Mouse (Mus musculus) left cerebral cortex, adult 2 months (tissue): ENCODE results near the gene Rfx4. TPM values are rescaled to one million over a fixed set of nuclear protein-coding genes. Genes with fewer than 3 reads are reported as not detected.

ENCODE experiments used
- DNase-seq, 2 experiments: peaks; one replicate each; pipeline ENCODE4 v3.0.0; 2021 to 2022; ENCODE audit warnings: low spot score in 2 of 2, mixed read lengths in 1 of 2; ENCODE audit errors: extremely low spot score in 1 of 2
- H3K27ac ChIP-seq: fragments of 200-600 bp; 2 replicates; pipeline ENCODE4 v1.8.1; 2022
- H3K4me3 ChIP-seq: fragments of 200-600 bp; 2 replicates; pipeline ENCODE4 v1.8.1; 2022
- CTCF ChIP-seq: fragments of 200-600 bp; IDR thresholded peaks from 2 replicates; pipeline ENCODE4 v1.8.1; 2022; ENCODE audit warnings: antibody characterized with exemption, mild to moderate bottlenecking, moderate library complexity
- intact Hi-C: fragments of 180-260 bp; cut with DNase I; formaldehyde crosslinking; loops from one replicate; pipeline ENCODE4 v1.15.1; 2025
- long read RNA-seq, 2 experiments: library from polyadenylated mRNA; stranded (forward); transcript quantifications; one replicate each; pipeline ENCODE4 v2.0.0; 2021; ENCODE audit warnings: borderline mapping rate in 2 of 2
- total RNA-seq, 2 experiments: library from RNA; stranded (reverse); gene quantifications; 2 replicates each; pipeline ENCODE4 v1.2.3; 2021

The Rfx4 gene
- total RNA-seq, result 10 to 100 TPM; 10.3 to 13.4 TPM
- long read RNA-seq, experiment 1, transcript Rfx4-202 (18 exons, 3,534 nt), result major isoform, 13 of 21 reads
- long read RNA-seq, experiment 1, partial matches to known transcripts, result 1 of 21 reads
- long read RNA-seq, experiment 1, other reads (novel, unspliced or antisense), result 7 of 21 reads
- long read RNA-seq, experiment 2, transcript Rfx4-202 (18 exons, 3,534 nt), result major isoform, 9 of 14 reads
- long read RNA-seq, experiment 2, partial matches to known transcripts, result 2 of 14 reads
- long read RNA-seq, experiment 2, other reads (novel, unspliced or antisense), result 3 of 14 reads

DNA sequence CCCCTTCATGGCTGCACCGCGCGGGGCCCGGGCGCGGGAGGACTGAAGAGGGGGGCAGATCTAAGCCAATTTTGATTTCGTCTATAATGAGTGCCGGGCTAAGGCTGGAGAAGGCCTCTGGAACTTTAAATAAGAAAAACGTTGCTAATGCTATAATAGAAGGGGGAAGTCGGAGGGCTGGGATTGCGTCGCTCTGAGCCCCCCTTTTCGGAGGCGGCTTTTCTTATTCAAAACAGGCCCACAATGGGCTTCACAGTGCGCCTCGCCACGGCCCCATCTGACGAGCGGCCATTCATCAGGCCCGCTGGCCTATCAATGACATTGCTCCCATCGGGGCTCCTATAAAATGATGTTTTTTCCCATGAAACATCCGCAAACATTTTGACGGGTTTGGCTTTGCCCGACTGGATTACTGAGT, at the start of gene Rfx4:
TSS of gene Rfx4 (plus strand) at position 277 of the 418 bp plus-strand sequence.
- no peak for TF ChIP-seq CTCF
- Histone ChIP-seq H3K27ac (peak within 1 kb of the TSS; percentile 59), H3K4me3 (peak within 1 kb of the TSS; percentile 40)
- intact Hi-C loops, result loop anchor here (5.0 kb wide), 1 partner anchor 97 kb away; no protein-coding TSS in a partner anchor
- no peak for DNase-seq

- no peak for TF ChIP-seq CTCF
- intact Hi-C loops, result loop anchor here (5.0 kb wide), 1 partner anchor 281 kb away; no protein-coding TSS in a partner anchor
- no peak overlapping the region for H3K4me3 ChIP-seq
- no peak overlapping the region for H3K27ac ChIP-seq
- DNase-seq, result no peak
These were observed 49.3 kb upstream of the Rfx4 start for GRCm38 (mm10) chr10:84706543-84706942.

DNA sequence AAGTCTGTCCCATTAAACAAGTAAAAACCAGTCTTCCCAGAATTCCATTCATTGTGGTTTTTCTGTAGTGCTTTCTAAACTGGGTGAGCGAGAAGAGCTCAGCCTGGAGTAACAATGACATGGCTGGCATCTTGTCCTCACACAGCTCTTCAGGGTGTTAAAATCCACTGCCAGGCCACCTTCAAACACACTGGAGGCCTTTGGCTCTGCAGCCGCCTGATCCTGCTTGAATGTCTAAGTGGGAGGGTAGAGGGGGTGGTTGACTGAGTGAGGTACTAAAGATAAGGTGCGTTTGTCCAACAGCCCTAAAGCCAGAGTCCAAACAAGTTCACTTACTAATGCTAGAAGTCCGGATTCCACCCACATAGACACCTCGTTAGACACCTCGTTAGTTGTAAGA, 48.6 kb upstream of the Rfx4 start:
- intact Hi-C loops, result loop anchor here (5.0 kb wide), 1 partner anchor 280 kb away; no protein-coding TSS in a partner anchor
- no peak for DNase-seq
- no peak for TF ChIP-seq CTCF
- Histone ChIP-seq H3K27ac (no peak overlapping the region), H3K4me3 (no peak overlapping the region)

- no peak overlapping the region for H3K27ac ChIP-seq
- no peak for TF ChIP-seq CTCF
- no peak overlapping the region for H3K4me3 ChIP-seq
- intact Hi-C loops, result loop anchor here (5.0 kb wide), 1 partner anchor 279 kb away; no protein-coding TSS in a partner anchor
- no peak for DNase-seq
These were observed 47.9 kb upstream of the Rfx4 start for GRCm38 (mm10) chr10:84707752-84708530.

DNA sequence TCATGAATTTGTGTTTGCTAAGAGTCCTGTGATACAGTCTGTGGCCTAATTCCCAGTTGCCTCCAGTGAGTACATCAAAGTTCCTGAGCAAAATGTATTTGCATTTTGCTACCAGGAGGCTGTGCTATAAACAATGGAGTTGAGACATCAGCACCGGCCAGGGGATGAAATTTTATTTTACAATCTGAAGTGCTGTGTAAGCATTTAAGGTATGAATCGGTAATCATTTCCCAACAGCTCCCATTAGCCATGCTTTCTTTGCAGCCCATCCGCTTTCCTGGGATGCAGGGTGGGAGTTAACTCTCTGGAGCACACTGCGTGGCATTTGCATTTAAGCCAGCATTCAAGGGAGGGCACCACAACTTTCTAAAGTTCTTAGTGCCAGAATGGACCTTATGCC, 45.7 kb upstream of the Rfx4 start:
- Histone ChIP-seq H3K27ac (no peak overlapping the region), H3K4me3 (no peak overlapping the region)
- peak; percentile 30 for TF ChIP-seq CTCF
- intact Hi-C loops, result loop anchor here (5.0 kb wide), 1 partner anchor 197 kb away; no protein-coding TSS in a partner anchor
- DNase-seq, result no peak

DNA sequence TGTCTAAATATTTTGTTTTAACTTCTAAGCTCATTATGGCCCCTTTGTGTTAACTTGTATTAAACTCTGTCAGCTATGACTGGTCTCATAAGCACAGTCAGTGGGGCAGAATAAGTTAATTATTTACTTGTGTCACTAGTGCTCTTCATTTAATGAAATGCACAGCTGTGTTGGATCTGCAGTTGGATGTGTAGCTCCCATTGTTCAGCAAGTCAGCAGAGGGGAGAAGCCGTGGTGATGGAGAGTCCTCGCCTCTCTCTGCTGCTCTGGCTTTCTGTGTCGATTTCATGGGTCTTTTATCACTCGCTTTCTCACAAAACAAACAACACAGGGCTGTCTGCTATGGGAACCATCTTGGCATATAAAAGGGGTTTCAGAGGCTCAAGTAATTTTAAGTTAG, 45.0 kb upstream of the Rfx4 start:
- no peak overlapping the region for H3K4me3 ChIP-seq
- no peak for TF ChIP-seq CTCF
- no peak overlapping the region for H3K27ac ChIP-seq
- DNase-seq, result no peak
- intact Hi-C loops, result loop anchor here (5.0 kb wide), 1 partner anchor 196 kb away; no protein-coding TSS in a partner anchor

DNA sequence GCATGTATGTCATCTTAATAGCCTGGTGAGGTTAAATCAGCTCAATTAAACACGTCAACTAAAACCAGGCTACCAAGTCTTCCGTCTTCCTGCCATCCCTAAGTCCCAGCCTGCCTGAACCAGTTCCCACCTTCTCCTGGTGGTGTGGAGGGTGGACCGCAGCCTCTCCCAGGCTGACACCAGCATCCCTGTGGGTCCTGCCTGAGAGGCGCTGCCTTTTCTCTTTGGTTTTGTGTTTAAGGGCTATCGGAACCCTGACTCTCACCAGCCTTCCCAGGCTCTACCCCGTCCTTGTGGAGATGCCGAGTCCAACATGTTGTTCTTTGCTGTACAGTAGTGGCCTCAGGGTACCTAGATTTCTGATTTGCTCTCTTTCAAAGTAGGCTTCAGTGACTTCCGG, 44.4 kb upstream of the Rfx4 start:
- intact Hi-C loops, result loop anchor here (5.0 kb wide), 1 partner anchor 196 kb away; no protein-coding TSS in a partner anchor
- H3K27ac ChIP-seq, result no peak overlapping the region

GRCm38 (mm10) chr10:84711940-84712339, 43.9 kb upstream of the Rfx4 start:
- DNase-seq, result no peak
- Histone ChIP-seq H3K4me3 (no peak overlapping the region), H3K27ac (no peak overlapping the region)
- TF ChIP-seq CTCF, result peak; percentile 52
- intact Hi-C loops, result loop anchor here (5.0 kb wide), 1 partner anchor 195 kb away; no protein-coding TSS in a partner anchor

More for the DNA sequence above, 44.4 kb upstream of the Rfx4 start:
- DNase-seq, result no peak
- no peak overlapping the region for H3K4me3 ChIP-seq
- TF ChIP-seq CTCF, result no peak

DNA sequence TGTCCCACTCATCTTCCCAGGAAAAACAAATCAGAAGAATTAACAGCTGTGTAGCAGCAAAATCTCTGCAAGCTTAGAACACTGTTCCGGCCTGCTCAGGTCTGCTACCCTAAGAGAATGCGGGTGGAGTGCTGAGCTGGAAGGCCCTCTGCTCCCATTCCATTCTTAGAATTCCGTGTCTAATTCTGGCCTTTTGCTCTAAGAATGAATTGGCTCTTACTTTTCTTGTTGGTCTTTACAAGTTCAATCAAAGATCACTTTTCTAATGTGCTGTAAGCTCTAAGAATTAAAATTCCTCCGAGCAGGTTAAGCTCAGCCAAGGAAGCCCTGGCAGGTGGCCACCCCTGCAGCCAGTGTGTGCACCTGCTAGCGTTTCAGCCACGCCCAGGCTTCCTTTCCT, 43.3 kb upstream of the Rfx4 start:
- H3K4me3 ChIP-seq, result no peak overlapping the region
- intact Hi-C loops, result loop anchor here (5.0 kb wide), 1 partner anchor 195 kb away; no protein-coding TSS in a partner anchor
- H3K27ac ChIP-seq, result no peak overlapping the region
- no peak for DNase-seq
- TF ChIP-seq CTCF, result no peak

GRCm38 (mm10) chr10:84713043-84713442, 42.8 kb upstream of the Rfx4 start:
- intact Hi-C loops, result loop anchor here (5.0 kb wide), 1 partner anchor 194 kb away; no protein-coding TSS in a partner anchor
- TF ChIP-seq CTCF, result no peak

GRCm38 (mm10) chr10:84715639-84716038, 40.2 kb upstream of the Rfx4 start:
- Histone ChIP-seq H3K4me3 (no peak overlapping the region), H3K27ac (no peak overlapping the region)
- intact Hi-C loops, result no loop called here
- TF ChIP-seq CTCF, result no peak
- no peak for DNase-seq

More at GRCm38 (mm10) chr10:84713043-84713442, 42.8 kb upstream of the Rfx4 start:
- DNase-seq, result no peak
- no peak overlapping the region for H3K27ac ChIP-seq
- no peak overlapping the region for H3K4me3 ChIP-seq

- intact Hi-C loops, result no loop called here
- H3K4me3 ChIP-seq, result no peak overlapping the region
- no peak for DNase-seq
- no peak overlapping the region for H3K27ac ChIP-seq
- no peak for TF ChIP-seq CTCF
These were observed 39.3 kb upstream of the Rfx4 start for GRCm38 (mm10) chr10:84716581-84716980.
